Mouse (Mus musculus) erythroblast, embryonic 14.5 days (primary cell): ENCODE measurements around the gene Erc2. TPM values are rescaled to one million over a fixed set of nuclear protein-coding genes. Genes with fewer than 3 reads are reported as not detected.

Experiments
- H3K27me3 ChIP-seq: 2 replicates; pipeline ENCODE4 v1.6.1; 2012; ENCODE audit warnings: inconsistent platforms; ENCODE audit not compliant: control insufficient read depth
- H3K36me3 ChIP-seq: 2 replicates; pipeline ENCODE4 v1.6.1; 2012; ENCODE audit warnings: mild to moderate bottlenecking, inconsistent platforms; ENCODE audit not compliant: control insufficient read depth
- H3K4me1 ChIP-seq: 2 replicates; pipeline ENCODE4 v1.6.1; 2012; ENCODE audit warnings: inconsistent platforms; ENCODE audit not compliant: control insufficient read depth
- H3K4me3 ChIP-seq: replicated peaks from 2 replicates; pipeline ENCODE3; 2012; ENCODE audit warnings: moderate library complexity, mild to moderate bottlenecking, inconsistent platforms
- H3K9me3 ChIP-seq: 2 replicates; pipeline ENCODE4 v1.6.1; 2012; ENCODE audit warnings: low read length, inconsistent platforms, mixed read lengths; ENCODE audit not compliant: control insufficient read depth
- GATA1 ChIP-seq: IDR thresholded peaks from 2 replicates; pipeline ENCODE4 v1.6.1; 2012; ENCODE audit warnings: low read length, inconsistent platforms, mixed read lengths
- TAL1 ChIP-seq: IDR thresholded peaks from 3 replicates; pipeline ENCODE4 v1.6.1; 2012; ENCODE audit warnings: low read length, inconsistent platforms, mixed read lengths
- polyA plus RNA-seq: library from polyadenylated mRNA; stranded (reverse); fragments of >175 nt; gene quantifications from 2 replicates; pipeline ENCODE4 v1.2.3, GENCODE M21; 2012

Erc2 gene
- polyA plus RNA-seq, 1 experiment, result not detected

DNA sequence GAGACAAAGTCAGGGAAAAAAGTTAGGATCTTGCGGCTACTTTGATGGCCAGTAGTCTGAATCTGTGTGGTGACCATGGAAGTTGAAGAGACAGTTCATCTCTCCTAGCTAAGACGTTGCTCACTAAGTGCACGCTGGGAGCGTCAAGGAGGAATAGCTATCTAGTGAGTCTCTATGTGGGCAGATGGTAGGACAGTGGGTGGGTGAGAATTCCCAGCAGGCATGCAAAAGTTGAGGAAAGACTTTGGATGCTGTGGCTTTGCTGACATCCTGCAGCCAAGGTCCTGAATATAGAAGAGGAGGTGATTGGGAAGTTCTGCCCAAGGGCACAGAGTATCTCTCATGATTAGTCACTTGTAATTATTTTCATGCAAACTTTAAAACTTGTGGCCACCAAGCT lies 162.6 kb downstream of the Erc2 start:
- TF ChIP-seq TAL1, result no peak
- no peak for TF ChIP-seq GATA1

DNA sequence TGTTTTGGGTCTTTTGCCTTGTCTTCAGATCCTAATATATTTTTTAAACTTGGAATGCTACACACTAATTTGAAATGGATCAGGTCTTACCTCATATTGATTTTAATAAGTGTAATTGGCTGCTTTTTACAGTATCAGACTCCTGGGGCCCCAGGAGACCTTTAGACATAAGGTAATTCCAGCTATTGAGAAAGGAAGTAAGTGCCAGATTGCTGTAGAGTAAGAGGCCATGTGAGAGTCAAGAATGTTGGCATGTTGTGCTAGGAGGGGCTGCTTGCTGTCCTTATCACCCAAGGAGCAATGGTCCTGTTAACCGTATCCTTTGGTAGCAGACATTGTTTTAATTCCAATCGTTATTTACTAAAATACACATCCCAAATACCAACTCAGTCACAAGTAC lies 163.3 kb downstream of the Erc2 start:
- TF ChIP-seq GATA1 (no peak), TAL1 (no peak)
- Histone ChIP-seq H3K9me3 (no peaks in the 10 kb centered on the region), H3K36me3 (no peaks in the 10 kb centered on the region), H3K27me3 (no peaks in the 10 kb centered on the region), H3K4me3 (no peak overlapping the region), H3K4me1 (no peaks in the 10 kb centered on the region)

More for the DNA sequence above, 162.6 kb downstream of the Erc2 start:
- no peaks in the 10 kb centered on the region for H3K27me3 ChIP-seq
- H3K4me3 ChIP-seq, result no peak overlapping the region
- H3K4me1 ChIP-seq, result no peaks in the 10 kb centered on the region
- H3K36me3 ChIP-seq, result no peaks in the 10 kb centered on the region
- no peaks in the 10 kb centered on the region for H3K9me3 ChIP-seq

DNA sequence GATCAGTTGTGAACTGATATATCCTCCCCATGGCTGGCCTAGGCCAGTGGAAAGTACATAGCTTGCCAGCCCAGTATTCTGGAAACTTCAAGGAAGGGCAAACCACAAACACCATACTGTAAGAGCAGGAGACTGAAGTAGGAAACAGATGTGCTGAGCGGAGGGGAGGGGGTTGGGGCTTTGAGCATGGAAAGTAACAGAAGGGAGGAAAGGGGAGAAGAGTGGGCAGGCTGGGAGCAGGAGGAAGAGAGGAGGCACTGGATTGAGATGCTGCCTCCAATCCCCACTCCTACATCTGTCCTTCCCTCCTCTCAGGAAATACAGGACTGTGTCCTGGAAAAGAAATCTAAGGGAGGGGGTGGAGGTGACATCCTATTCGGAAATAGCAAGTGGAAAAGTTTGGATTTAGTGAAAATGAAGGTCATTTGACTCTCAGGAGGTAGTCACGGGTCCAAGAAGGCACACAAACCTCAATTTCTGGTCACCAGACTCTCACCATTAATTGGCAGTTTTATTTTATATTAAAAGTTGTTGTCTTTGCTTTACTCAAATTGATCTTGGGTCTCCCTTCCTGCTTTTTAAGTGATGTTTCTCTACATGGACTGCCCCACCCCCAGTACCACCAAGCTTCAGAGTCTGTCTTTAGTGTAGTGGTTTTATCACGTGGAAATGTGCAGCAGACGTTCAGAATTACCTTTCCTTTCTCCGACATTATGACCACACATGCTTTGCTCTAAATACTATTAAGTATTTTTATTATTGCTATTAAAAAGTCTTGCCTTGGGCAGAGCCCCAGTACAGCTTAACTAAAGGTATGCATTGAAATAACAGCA lies 167.1 kb downstream of the Erc2 start:
- Histone ChIP-seq H3K9me3 (no peaks in the 10 kb centered on the region), H3K27me3 (no peaks in the 10 kb centered on the region), H3K4me1 (no peaks in the 10 kb centered on the region), H3K36me3 (no peaks in the 10 kb centered on the region), H3K4me3 (no peak overlapping the region)
- TF ChIP-seq GATA1 (no peak), TAL1 (no peak)

DNA sequence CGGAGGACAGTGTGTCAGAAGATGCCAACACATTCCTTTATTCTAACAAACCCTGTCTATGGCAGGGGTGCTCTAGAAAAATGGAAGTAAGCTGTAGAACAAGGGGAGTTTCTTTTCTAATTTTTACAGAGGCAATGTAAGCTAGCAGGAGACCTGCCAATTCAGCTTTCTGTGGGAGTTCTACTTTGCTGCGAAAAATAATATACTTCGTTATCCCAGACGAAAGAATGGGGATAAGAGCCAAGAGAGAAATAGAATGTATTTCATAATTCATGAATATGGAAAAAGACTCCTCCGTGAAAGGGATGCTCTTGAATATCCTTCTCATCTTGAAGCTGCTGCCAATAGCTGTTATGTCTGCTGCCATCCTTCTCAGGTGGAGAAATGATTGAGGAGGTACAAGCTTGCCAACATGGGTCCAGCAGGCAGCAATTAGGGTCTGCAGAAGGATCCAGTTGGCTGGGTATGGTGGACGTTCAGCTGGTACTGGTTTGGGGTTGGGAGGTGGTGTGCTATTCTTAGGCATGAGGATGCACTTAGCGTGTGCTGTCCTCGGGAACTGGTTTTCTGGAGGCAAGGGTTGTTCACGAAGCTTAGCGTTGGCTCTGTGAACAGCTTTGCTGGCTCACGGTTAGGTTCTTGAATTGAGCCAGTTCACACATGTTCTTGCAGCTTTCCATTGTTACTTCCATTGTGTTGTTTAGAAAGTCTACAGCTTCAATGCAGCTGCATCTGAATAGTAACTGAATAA lies 176.1 kb downstream of the Erc2 start:
- peaks cover 2% of the 10 kb centered on the region for H3K9me3 ChIP-seq
- TF ChIP-seq GATA1, result no peak
- no peak for TF ChIP-seq TAL1
- no peak overlapping the region for H3K4me3 ChIP-seq
- H3K36me3 ChIP-seq, result no peaks in the 10 kb centered on the region
- H3K27me3 ChIP-seq, result no peaks in the 10 kb centered on the region
- H3K4me1 ChIP-seq, result no peaks in the 10 kb centered on the region

DNA sequence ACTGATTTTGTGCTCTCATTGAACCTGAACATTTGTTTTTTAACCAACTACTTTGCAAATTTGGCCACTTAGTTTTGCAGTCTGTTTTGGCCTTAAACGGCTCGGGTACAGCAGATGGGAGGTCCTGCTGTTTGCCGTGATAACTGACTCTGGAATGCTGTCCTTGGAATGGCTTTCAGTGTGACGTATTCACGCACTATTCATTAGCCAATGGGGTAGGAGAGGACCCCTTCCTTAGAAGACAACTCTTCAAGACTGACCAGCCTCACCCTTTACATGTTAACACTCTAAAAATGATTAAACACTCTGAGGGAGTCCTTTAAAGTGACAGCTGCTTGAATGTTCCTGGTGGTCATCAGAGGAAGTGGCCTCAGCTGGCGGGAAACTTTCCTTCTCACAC lies 178.5 kb downstream of the Erc2 start:
- Histone ChIP-seq H3K9me3 (peaks cover 8% of the 10 kb centered on the region), H3K4me3 (no peak overlapping the region), H3K27me3 (no peaks in the 10 kb centered on the region), H3K4me1 (no peaks in the 10 kb centered on the region), H3K36me3 (no peaks in the 10 kb centered on the region)
- TF ChIP-seq GATA1 (no peak), TAL1 (no peak)

DNA sequence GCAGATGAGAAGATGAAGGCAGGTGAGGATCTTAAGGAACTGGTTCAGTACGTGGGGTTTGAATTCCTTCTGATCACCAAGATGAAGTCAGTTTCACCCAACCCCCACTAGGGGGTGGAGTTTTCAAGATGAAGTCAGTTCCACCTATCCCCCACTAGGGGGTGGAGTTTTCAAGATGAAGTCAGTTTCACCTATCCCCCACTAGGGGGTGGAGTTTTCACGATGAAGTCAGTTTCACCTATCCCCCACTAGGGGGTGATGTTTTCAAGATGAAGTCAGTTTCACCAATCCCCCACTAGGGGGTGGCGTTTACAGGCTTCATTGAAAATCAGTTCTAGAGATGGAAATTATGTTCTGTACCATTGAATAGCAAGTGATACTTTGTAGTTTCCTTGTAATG lies 181.7 kb downstream of the Erc2 start:
- no peak overlapping the region for H3K4me3 ChIP-seq
- no peaks in the 10 kb centered on the region for H3K4me1 ChIP-seq
- H3K9me3 ChIP-seq, result peaks cover 8% of the 10 kb centered on the region
- H3K27me3 ChIP-seq, result no peaks in the 10 kb centered on the region
- TF ChIP-seq GATA1 (no peak), TAL1 (no peak)
- H3K36me3 ChIP-seq, result no peaks in the 10 kb centered on the region

DNA sequence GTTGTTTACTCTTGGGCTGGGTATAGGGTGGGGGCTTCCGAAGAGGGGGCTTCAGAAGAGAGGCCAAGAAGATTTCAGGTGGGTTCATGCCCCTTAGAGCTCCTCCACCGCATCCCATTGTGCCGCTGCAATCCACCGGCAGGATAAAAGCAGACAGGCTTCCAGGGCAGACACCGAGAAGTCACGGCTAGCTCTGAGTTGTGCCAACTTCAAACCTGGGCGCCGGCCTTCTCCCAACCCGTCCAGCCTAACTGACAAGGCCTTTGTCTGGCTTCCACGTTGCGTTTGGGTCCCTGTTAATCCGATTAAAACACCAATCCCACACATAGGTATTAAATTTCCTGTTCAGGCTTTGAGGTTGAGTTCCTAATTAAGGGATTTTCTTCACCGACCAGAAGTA lies 182.8 kb downstream of the Erc2 start:
- no peaks in the 10 kb centered on the region for H3K4me1 ChIP-seq
- H3K36me3 ChIP-seq, result no peaks in the 10 kb centered on the region
- peaks cover 8% of the 10 kb centered on the region for H3K9me3 ChIP-seq
- TF ChIP-seq GATA1 (no peak), TAL1 (no peak)
- no peaks in the 10 kb centered on the region for H3K27me3 ChIP-seq
- no peak overlapping the region for H3K4me3 ChIP-seq

DNA sequence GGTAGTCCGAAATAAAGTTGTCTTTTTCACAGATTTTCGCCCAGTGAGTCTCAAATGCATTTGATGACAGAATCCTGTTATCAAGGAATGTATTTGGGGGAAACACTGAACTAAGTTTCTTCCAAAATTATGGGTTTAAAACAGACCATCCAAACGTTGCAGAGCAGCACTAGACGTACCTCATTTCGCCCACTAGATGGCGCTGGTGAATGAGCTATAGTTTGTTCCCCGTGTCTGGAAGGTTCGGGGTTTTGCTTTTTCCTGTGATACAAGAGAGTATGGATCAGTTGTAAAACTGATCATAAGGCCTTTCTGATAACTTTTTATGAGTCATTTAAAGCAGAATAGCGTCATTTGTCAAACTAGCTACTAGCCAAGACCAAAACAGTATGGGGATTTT lies 185.9 kb downstream of the Erc2 start:
- no peaks in the 10 kb centered on the region for H3K4me1 ChIP-seq
- no peaks in the 10 kb centered on the region for H3K36me3 ChIP-seq
- H3K9me3 ChIP-seq, result peaks cover 8% of the 10 kb centered on the region
- TF ChIP-seq GATA1, result no peak
- TF ChIP-seq TAL1, result no peak
- H3K4me3 ChIP-seq, result no peak overlapping the region
- H3K27me3 ChIP-seq, result no peaks in the 10 kb centered on the region

DNA sequence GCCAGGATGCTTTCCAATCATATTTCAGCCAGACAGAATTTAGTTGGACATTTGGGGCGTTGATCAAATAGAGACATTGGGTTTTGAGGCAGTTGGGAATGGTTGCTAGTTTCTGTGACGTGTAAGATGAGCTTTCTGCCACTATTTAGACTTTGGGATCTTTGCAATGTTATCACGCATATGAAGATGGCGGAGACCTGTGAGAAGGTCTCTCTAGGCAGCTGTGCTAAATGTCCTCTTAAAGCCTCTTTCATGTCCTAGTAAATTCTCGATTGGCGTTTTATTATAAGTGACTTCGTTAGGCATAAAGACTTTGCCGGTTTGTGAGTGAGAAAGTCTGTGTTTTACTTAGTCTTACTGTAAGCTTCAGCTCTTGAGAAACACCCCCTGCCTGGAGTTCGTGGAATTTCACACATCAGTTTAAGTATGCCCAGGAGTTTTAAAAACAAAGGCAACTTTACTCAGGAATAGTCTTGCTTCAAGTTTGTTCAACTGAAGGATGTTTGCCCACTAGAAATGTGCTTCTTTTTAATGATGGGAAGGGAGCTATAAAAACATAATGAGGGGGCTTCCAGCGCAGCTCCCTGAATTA lies 186.4 kb downstream of the Erc2 start:
- Histone ChIP-seq H3K27me3 (no peaks in the 10 kb centered on the region), H3K9me3 (peaks cover 4% of the 10 kb centered on the region), H3K4me3 (no peak overlapping the region), H3K36me3 (no peaks in the 10 kb centered on the region), H3K4me1 (no peaks in the 10 kb centered on the region)
- TF ChIP-seq TAL1, result no peak
- no peak for TF ChIP-seq GATA1
